Mouse (Mus musculus): ENCODE data around the gene Dnali1.

The Dnali1 gene

GRCm38 (mm10) chr4:125029891-125030614, 35.5 kb downstream of the Dnali1 start:
- peak; percentile 98 for DNase-seq

- DNase-seq = peak; percentile 26
Observed at GRCm38 (mm10) chr4:125020780-125021538, 44.5 kb downstream of the Dnali1 start.

GRCm38 (mm10) chr4:125017431-125017830, 48.1 kb downstream of the Dnali1 start:
- DNase-seq = no peak

GRCm38 (mm10) chr4:125015806-125016635, 49.5 kb downstream of the Dnali1 start, which contains the start of gene Gnl2:
Gene Gnl2, plus strand, starts transcription at chr4:125016585.
- no peak for DNase-seq

GRCm38 (mm10) chr4:125008712-125009111, 56.8 kb downstream of the Dnali1 start:
- no peak for DNase-seq

- peak; percentile 20 for DNase-seq
Observed at GRCm38 (mm10) chr4:125008220-125008619, 57.3 kb downstream of the Dnali1 start.

GRCm38 (mm10) chr4:125007460-125007859, 58.0 kb downstream of the Dnali1 start:
- DNase-seq = no peak

All from kidney, postnatal 10 days (tissue).